Mouse (Mus musculus) adrenal gland, adult 8-10 months (tissue): Measurements from ENCODE around the gene Arhgap31. TPM values are rescaled to one million over a fixed set of nuclear protein-coding genes. Genes with fewer than 3 reads are reported as not detected.
A peak's percentile ranks its signal among the peaks of the same experiment; 100 is the strongest.

Experiments
- DNase-seq: peaks from one replicate; pipeline ENCODE4 v3.0.0; 2022
- total RNA-seq, 4 experiments: library from RNA; stranded (reverse); gene quantifications; 2 replicates each; pipeline ENCODE4 v1.2.4; 2022

Arhgap31 gene
- total RNA-seq: 10 to 100 TPM; 16.6 to 30.8 (median 26.7) TPM

DNA sequence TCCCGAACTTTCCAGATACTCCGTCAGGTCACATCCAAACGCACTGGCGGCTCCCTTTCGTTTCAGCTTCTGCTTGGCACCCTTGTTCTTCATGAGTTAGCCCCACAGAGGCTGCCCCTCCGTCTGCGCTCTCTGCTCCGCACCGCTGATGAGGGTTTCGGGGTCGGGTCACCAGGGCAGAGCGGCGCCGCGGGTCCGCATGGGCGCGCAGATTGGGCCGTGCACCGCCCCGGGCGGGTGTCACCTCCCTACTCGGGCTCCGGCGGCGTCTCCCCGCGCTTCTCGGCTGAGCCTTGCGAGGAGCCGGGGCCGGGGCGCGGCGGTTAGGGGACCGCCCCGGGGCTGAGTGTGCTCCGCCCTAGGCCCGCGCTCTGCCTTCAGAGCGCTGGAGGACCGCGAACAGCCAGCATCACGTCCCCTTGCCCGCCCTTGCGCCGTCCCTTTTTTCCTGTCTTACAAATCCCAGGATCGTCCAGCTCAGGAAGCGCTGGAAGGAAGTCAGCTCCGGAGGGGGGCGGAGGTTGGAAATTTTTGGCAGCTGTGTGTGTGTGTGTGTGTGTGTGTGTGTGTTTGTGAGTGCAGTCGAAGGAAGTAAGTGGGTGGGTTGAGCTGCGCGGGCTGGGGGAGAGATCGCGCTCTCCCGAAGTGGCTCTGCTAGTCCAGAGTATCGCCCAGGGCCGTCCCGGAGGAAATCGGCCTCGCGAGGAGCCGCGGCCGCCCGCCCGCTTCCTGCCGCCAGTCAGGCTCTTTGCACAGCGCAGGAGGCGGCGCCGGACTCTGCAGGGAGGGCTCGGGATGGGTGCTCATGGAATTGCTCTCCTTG, at the start of gene Arhgap31:
Gene Arhgap31 (minus strand): TSS at position 694 of the 823 bp plus-strand sequence.
- DNase-seq: peak; percentile 83

GRCm38 (mm10) chr16:38762401-38762800, 49.3 kb upstream of the Arhgap31 start:
- no peak for DNase-seq

DNA sequence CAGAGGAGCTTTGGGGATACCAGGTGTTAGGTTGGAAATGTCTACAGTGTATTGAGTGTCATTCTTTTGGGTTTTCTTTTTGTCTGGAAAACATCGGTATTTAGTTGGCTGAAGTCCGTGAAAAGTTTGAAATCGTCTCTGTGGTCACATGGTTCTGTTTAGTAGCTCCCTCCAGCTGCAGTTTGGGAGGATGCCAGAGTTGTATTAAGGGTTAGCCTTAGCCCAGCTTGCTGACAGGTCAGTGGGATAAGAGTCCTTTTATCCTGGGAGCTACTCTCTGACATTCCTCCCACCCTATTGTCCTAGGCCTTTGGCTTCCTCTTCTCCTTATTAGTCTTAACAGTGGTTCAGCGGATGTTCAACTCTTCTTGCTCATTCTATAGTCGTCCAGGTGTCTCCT, 48.9 kb upstream of the Arhgap31 start:
- DNase-seq: no peak

DNA sequence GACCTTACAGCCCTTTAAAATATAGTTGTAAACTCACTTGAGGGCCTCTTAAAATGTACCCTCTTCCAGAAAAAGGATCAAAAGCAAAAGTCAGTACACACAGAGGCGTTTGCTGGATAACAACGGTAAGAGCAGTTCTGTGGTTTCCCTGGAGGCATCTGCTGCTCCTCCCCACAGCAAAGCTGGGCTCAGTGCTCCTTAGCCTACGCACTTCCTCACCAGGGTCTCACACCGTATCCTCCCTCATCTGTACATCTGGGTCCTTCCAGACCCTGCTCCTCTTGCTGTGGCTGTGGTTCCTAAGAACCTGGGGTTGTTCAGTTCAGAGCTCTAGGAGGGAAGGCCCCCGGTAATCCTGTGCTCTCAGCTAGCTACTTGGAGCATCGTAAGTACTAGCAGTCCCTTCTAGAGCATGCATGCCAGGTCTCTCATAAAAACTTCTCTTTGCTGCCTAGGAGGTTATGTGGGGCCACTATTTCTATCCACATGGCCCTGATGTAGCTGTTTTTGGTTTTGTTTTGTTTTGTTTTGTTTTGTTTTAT, 47.8 kb upstream of the Arhgap31 start:
- DNase-seq: no peak

DNA sequence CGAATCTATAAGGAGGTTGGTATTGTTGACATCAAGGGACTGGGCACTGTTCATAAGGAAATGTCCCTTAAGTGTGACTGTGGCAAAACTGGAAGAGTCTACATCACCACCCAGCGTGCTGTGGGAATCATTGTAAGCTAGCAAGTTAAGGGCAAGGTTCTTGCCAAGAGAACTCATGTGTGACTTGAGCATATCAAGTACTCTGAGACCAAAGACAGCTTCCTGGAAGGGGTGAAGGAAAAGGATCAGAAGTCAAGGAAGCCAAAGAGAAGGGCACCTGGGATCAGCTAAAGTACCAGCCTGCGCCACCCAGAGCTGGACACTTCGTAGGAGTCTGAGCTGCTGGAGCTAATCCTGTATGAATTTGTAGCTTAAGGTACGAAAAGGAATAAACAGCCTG, 47.2 kb upstream of the Arhgap31 start:
- DNase-seq: no peak

DNA sequence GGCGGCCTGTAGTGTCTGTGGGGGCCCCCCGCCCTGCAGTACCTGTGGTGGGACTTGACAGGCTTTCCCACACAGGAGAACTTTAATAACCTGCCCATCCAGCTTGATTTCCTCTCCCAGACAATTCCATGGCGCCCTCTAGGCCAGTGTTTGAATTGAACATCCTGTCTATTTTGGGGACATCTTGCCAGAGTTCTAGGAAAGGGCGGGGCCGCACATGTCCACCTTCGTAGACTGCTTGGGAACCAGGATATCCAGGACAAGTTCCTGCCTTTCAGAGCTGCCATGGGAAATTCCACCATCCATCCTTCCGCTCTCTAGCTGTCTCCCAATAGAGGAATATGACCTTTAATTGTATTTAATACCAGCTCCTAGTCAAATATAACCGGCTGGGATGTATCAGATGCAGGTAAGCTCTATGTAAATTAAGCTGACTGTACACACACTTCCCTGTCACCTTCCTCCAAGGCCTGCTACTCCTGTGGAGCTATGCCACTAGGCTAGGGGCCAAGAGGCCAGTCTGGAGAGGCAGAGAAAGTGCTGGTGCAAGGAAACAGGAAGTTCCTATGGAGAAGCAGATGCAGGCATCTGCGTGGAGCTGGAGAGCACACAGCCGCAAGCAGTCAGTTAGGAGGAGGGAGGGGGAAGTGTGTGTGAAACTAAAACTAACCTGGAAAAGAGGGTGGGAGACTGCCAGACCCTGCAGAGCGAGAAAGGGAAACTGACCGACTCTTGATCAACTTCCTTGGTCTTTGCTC, 45.2 kb upstream of the Arhgap31 start:
- peak; percentile 24 for DNase-seq

- DNase-seq: no peak
Observed at GRCm38 (mm10) chr16:38757626-38758025, 44.6 kb upstream of the Arhgap31 start.

GRCm38 (mm10) chr16:38756572-38756971, 43.5 kb upstream of the Arhgap31 start:
- DNase-seq: no peak

DNA sequence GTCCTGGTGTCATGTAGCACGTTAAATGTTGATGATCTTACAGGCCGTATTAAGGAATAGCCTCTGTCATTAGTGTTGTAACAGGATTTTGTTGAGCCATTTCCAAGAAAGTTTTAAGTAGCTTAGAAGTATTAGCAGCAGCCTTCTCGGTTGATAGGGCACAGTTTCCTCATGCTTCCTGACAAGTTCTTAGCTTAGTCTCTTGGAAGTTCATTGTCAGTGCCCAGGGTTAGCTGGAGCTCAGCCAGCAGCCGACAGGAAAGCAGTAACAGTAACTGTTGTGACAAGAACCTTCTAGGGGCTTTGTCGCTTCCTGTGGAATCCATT, 43.1 kb upstream of the Arhgap31 start:
- no peak for DNase-seq

DNA sequence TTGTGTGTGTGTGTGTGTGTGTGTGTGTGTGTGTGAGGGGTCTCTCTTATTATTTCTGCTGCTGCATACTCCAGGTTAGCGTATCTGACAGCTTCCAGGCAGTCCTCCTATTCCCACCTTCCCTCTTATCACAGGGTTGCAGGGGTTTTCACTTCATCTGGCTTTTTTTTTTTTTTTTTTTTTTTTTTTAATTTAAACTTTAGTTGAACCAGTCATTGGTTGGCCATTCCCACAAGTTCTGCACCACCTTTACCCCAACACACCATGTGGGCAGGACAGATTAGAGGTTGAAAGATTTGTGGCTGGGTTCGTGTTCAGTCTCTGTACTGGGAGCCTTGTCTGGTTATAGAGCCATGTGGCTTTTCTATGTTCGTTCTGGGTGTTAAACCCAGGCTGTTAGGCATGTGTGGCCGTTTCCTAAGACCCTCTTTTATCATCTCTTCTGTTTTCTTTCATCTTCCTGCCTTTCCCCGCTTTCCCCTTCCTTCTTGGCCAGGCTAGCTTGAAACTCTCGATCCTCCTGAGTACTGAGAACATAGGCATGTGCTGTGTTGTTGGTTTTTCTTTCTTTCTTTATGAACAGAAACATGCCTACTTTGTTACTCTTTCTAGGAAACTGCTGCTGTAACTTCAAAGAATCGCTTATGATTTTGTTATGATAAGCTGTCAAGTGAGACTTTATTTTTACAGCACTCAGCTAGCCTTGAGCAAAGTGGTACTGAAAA, 42.5 kb upstream of the Arhgap31 start:
- DNase-seq: no peak

DNA sequence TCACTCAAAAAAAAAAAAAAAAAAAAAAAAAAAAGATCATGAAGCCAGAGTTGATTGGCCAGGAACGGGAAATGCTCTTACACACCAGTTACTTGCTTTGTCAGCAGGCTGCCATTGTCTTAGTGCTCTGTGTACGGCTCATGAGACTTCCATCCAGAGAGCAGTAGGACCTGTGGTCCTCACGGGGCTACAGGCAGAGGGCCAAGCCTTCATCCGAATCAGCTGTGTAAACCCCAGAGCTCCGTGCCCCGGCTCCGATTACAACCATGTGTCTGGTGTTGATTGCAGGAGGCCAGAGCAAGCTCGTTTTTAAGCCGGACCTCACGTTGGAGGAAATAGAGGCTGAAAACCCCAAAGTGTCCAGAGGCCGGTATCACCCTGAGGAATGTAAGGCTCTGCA, 40.6 kb upstream of the Arhgap31 start:
- DNase-seq: no peak

- DNase-seq: no peak
Observed at GRCm38 (mm10) chr16:38750803-38751202, 37.7 kb upstream of the Arhgap31 start.

DNA sequence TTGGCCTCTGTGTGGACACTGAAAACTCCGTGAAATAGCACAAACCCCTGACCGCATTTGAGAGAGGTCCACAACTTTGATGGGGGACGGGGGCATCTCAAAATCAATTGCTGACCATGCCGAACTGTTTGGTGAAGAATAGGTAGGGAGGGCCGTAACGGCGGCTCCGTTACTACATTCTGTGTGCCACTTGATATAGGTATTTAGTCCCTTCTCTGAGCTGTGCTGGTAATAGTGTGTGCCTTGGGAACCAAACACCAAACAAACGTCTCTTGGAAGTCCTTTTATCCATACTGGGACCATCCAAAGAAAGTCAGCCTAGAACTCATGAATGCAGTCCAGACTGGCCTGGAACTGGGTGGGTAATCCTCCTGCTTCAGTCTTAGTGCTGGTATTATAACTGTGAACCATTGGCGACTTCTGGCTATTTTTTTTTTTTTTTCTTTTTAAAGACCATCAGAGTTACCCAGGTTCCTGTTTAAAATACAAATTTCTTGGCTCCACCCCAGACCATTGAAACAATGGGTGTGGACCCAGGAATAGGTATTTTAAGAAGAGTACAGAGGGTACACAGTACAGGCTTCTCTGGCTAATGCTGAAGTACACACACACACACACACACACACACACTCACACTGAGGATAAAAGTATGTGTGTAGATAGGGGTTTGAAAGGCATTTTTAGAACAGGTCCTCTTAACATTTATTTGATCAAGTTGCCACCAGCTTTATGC, 31.0 kb upstream of the Arhgap31 start:
- no peak for DNase-seq

DNA sequence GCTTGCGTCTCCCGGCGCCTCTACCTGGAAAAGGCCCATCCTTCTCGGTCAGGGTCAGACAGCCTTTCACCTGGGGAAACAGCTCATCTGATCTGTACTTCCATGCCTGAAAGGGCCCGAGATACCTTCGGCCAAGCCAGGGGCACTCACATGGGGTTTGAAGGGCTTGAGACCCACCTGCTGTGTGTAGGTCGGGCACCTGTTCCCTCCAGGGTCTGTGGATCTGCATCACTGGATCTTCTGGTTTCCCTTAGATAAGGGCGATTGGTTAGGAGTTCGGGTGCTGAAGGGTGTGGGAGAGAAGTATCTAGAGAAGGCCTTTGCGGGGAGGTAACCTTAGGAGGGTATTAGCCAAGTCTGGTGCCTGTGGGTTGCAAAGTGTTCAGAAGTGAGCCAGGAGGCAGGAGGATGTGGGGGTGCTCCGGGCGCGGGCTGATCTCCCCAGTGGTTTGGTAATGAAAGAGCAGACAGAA, 29.6 kb upstream of the Arhgap31 start:
- no peak for DNase-seq

- DNase-seq: peak; percentile 63
Observed at GRCm38 (mm10) chr16:38742113-38742658, 29.1 kb upstream of the Arhgap31 start, which contains the start of gene B4galt4. B4galt4 (plus strand) TSS chr16:38742264.

DNA sequence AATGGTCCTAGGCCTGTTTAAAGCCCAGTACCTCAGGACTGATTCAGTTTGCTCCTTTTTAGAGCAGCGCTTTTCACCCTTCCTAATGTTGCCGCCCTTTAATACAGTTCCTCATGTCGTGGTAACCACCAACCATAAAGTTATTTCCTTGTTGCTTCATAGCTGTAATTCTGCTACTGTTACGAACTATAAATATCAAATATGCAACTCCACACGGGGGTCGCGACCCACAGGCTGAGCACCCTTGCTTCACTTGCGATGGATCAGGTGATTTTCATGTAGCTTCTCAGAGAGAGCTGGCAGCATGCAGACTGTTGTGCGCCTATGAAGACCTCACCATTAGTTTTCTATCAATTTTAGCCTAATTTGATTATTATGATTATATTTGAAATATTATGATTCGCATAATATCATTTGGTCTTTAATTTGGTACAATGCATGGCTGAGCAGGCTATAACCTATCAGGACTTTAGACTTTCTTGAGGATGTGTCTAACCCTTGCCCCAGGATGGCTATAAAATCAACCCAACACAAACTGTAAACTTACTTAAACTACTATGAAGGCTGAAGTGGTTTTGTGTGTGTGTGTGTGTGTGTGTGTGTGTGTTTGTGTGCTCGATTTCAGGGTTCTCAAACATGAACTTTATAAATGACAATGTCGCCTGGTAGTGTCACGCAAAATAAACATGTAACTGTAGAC, 28.3 kb upstream of the Arhgap31 start:
- DNase-seq: no peak

DNA sequence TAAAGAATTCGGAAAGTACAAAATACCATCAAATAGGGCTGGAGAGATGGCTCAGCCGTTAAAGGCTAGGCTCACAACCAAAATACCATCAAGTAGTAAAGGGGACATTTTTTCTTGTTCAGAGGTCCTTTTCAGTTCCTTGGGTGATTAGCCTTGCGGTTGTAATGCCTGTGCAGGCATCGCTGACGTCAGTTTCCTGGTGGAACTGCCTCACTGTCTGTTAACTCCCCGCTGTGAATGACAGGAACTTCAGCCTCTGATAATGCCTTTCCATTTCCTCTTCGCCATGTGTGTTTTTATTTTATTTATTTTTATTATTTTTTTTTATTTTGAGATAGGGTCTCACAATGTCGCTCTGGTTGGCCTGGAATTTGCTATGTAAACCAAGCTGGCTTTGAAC, 17.8 kb upstream of the Arhgap31 start:
- no peak for DNase-seq

DNA sequence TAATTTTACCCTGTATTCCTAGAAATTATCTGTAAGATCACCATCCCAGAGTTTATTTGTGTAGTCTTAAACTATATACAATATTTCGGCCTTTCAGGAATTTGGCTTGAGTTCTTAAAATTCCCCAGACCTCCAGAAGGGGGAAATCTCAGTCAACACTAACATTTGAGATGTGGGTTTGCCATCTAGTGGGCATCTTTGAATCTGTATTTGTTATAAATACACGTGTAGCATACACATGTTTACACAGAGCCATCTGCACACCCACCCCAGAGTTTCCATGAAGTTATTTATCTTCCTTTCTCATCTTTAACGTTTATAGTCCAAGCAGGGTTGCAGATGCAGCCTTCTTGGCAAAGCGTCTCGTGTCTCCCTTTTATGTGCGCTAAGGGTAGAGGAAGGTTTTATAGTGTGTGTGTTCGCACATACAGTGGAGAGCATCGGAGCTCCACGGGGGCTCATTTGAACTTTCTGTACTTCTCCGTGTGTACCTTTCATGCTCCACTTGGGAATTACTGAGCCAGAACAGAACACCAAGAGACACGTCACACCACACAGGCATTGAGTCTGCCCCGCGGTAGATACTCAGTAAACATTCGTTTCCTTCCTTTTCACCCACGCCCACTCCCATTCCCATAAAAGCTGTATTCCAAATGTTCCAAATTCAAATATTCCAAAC, 16.7 kb upstream of the Arhgap31 start:
- no peak for DNase-seq

DNA sequence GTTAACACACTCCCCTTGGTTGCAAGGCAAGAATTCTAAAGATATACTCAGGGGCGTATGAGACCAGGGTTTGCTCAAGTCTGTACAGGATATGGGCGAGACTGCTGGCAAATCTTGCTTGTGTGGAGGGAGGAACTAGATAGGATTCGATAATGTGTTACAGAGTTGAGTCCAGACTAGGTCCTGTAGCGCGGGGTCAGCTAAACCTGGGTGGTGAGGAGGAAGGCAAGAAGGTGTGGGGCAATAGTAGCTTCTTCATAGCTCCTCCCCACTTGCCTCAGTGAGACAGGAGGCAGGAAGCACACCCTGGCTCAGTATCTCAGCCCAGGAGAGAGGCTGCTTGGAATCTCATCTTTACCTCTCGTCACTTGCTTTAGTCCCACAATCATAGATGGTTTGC, 16.1 kb upstream of the Arhgap31 start:
- no peak for DNase-seq

DNA sequence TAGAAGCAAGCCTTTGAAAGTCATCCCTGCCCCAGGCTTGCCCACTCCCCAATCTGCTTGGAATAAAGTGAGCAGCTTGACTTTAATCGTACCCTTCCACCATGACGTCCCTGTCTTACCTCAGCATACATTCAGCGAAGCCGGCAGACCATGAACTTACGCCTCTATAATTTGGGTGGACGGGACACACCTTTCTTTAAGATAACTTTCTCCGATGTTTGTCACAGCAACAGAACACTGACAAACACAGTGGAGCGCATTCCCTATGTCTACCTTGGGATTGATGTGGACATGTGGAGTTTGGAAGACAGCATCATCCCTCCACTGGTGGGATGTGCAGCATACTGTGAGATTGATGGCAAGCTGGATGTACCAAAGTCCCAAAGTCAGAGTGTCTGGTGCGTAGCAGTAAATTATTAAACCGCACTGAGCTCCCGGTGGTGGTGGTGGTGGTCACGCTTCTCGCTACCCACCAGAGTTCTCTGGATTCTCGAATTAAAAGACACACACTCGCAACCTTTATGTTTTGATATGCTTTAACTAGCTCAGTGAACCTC, 15.6 kb upstream of the Arhgap31 start:
- DNase-seq: no peak
